Mouse (Mus musculus) embryonic fibroblast, embryonic 13.5 days (primary cell): ENCODE results near the gene Neurl1a.

ENCODE experiments used
- CTCF ChIP-seq: IDR thresholded peaks from 2 replicates; pipeline ENCODE4 v1.5.1; 2011; ENCODE audit warnings: mild to moderate bottlenecking, control low read depth, low read length, moderate library complexity, borderline replicate concordance; ENCODE audit not compliant: insufficient read depth
- POLR2A ChIP-seq: IDR thresholded peaks from 2 replicates; pipeline ENCODE4 v1.6.1; 2011; ENCODE audit warnings: low read depth, mild to moderate bottlenecking, control low read depth, low read length, moderate library complexity

GRCm38 (mm10) chr19:47242227-47242626, 63.6 kb downstream of the Neurl1a start:
- TF ChIP-seq POLR2A: no peak
- no peak for TF ChIP-seq CTCF
